Mouse (Mus musculus): ENCODE data around the gene C1qtnf7. TPM values are rescaled to one million over a fixed set of nuclear protein-coding genes. Genes with fewer than 3 reads are reported as not detected.
A peak's percentile ranks its signal among the peaks of the same experiment; 100 is the strongest.

C1qtnf7 gene
- 1 to 10 TPM; 3.5 to 4.2 TPM for total RNA-seq (2021)
- long read RNA-seq, experiment 1, transcript C1qtnf7-201 (3 exons, 3,879 nt), result major isoform, 5 of 10 reads
- long read RNA-seq, experiment 1, partial matches to known transcripts, result 0 of 10 reads
- long read RNA-seq, experiment 1, other reads (novel, unspliced or antisense), result 4 of 10 reads
- long read RNA-seq, experiment 2, partial matches to known transcripts, result 0 of 5 reads
- long read RNA-seq, experiment 2, other reads (novel, unspliced or antisense), result 1 of 5 reads

GRCm38 (mm10) chr5:43515401-43515976 is at the start of gene C1qtnf7:
Gene C1qtnf7, plus strand, starts transcription at chr5:43515538.
- DNase-seq (ENCODE audit: low spot score in 2 of 2), result no peak

GRCm38 (mm10) chr5:43466762-43467161 is 48.6 kb upstream of the C1qtnf7 start:
- no peak for DNase-seq (ENCODE audit: low spot score in 2 of 2)

GRCm38 (mm10) chr5:43467214-43467613 is 48.1 kb upstream of the C1qtnf7 start:
- DNase-seq (ENCODE audit: low spot score in 2 of 2), result no peak

- peak in 1 of 2 experiments; percentile 6 for DNase-seq (ENCODE audit: low spot score in 2 of 2)
Measured at GRCm38 (mm10) chr5:43468937-43469336, 46.4 kb upstream of the C1qtnf7 start.

- DNase-seq (ENCODE audit: low spot score in 2 of 2), result peak in 1 of 2 experiments; percentile 5
Measured at GRCm38 (mm10) chr5:43477953-43478352, 37.4 kb upstream of the C1qtnf7 start.

GRCm38 (mm10) chr5:43480046-43480445 is 35.3 kb upstream of the C1qtnf7 start:
- no peak for DNase-seq (ENCODE audit: low spot score in 2 of 2)

- DNase-seq (ENCODE audit: low spot score in 2 of 2), result no peak
Measured at GRCm38 (mm10) chr5:43480786-43481185, 34.6 kb upstream of the C1qtnf7 start.

- DNase-seq (ENCODE audit: low spot score in 2 of 2), result no peak
Measured at GRCm38 (mm10) chr5:43481824-43482223, 33.5 kb upstream of the C1qtnf7 start.

- no peak for DNase-seq (ENCODE audit: low spot score in 2 of 2)
Measured at GRCm38 (mm10) chr5:43501887-43502286, 13.5 kb upstream of the C1qtnf7 start.

- DNase-seq (ENCODE audit: low spot score in 2 of 2), result no peak
Measured at GRCm38 (mm10) chr5:43504243-43504786, 11.0 kb upstream of the C1qtnf7 start.

- peak in 1 of 2 experiments; percentile 0 for DNase-seq (ENCODE audit: low spot score in 2 of 2)
Measured at GRCm38 (mm10) chr5:43508470-43508869, 6.9 kb upstream of the C1qtnf7 start.

GRCm38 (mm10) chr5:43508892-43509291 is 6.4 kb upstream of the C1qtnf7 start:
- peak in 1 of 2 experiments; percentile 2 for DNase-seq (ENCODE audit: low spot score in 2 of 2)

- DNase-seq (ENCODE audit: low spot score in 2 of 2), result no peak
Measured at GRCm38 (mm10) chr5:43511126-43511525, 4.2 kb upstream of the C1qtnf7 start.

- DNase-seq (ENCODE audit: low spot score in 2 of 2), result no peak
Measured at GRCm38 (mm10) chr5:43516491-43516890, 1.2 kb downstream of the C1qtnf7 start.

- peak; percentile 35 to 43 for DNase-seq (ENCODE audit: low spot score in 2 of 2)
Measured at GRCm38 (mm10) chr5:43517313-43517712, 2.0 kb downstream of the C1qtnf7 start.

- no peak for DNase-seq (ENCODE audit: low spot score in 2 of 2)
Measured at GRCm38 (mm10) chr5:43519905-43520304, 4.6 kb downstream of the C1qtnf7 start.

- no peak for DNase-seq (ENCODE audit: low spot score in 2 of 2)
Measured at GRCm38 (mm10) chr5:43521369-43521768, 6.0 kb downstream of the C1qtnf7 start.

GRCm38 (mm10) chr5:43522866-43523265 is 7.5 kb downstream of the C1qtnf7 start:
- no peak for DNase-seq (ENCODE audit: low spot score in 2 of 2)

GRCm38 (mm10) chr5:43526874-43527584 is 11.7 kb downstream of the C1qtnf7 start:
- DNase-seq (ENCODE audit: low spot score in 2 of 2), result peak in 1 of 2 experiments; percentile 22

GRCm38 (mm10) chr5:43530186-43530585 is 14.8 kb downstream of the C1qtnf7 start:
- no peak for DNase-seq (ENCODE audit: low spot score in 2 of 2)

- DNase-seq (ENCODE audit: low spot score in 2 of 2), result no peak
Measured at GRCm38 (mm10) chr5:43530886-43531285, 15.5 kb downstream of the C1qtnf7 start.

Data from gastrocnemius, postnatal 4 days (tissue).